Mouse (Mus musculus): ENCODE data around the gene Tecr.

DNA sequence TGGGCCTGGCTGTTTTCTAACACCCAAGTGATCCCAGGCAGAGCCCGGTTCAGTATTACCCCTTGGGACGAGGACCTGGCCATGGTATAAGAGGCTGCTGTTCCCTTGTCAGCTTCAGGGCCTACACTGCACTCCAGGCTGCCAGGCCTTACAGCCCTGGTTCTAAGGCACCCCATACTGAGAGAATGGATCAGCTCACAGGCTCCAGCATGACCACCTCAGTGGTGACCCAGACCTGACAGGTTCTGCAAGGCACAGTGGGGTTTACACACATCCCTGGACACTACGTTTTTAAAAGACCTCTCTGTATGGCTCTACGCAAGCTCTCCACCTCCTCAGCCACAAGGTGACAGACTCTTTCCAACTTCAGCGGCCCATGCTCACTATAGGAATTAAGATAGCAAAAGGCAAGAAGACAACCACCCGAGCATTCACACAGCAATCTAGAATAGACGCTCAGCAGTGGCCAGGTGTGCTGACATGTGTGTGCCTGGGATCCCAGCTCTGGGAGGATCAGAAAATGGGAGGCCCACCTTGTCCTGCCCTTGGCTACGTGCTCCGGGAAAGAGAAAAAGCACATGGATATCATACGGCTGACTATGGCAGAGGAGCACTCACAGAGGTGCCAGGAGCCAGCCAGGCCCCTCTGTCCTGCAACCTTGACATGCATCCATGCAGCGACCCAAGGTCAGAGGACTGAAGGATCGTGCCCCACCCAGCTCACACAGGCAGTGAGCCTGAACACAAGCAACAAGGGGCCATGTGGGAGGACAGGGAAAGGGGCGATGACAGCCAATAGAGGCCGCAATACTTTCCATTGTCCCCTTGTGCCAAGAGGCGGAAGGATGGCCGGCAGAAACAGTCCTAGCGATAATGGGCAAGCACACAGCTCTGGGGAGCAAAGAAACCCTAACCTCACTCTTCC lies 29.4 kb downstream of the Tecr start:
- TF ChIP-seq CTCF (IDR thresholded peaks at IDR 0.05; ENCODE audit: low read depth, low read length) (no peak), POLR2A (IDR thresholded peaks at IDR 0.05; ENCODE audit: borderline replicate concordance, low read depth, low read length) (no peak)
